Mouse (Mus musculus) embryonic facial prominence, embryonic 11.5 days (tissue): ENCODE measurements at regions not wholly inside any gene's neighbourhood (a gene's known extent, or its start where the extent isn't known, plus 50 kb on each side); places are given as distances from the start of the nearest gene placed in this dataset.

Experiments
- ATAC-seq: fragments of 200-750 bp; cut with Nextera tagmentation; replicated peaks from 2 replicates; pipeline ENCODE4 v1.8.0; 2017; ENCODE audit warnings: low read depth; ENCODE audit not compliant: insufficient number of reproducible peaks, low FRiP score, low TSS enrichment
- DNase-seq: peaks from one replicate; pipeline ENCODE4 v3.0.0-alpha.2; 2015; ENCODE audit warnings: low spot score
- H3K27ac ChIP-seq: fragments of 300-500 bp; sonication (generic); replicated peaks from 2 replicates; pipeline ENCODE4 v1.5.1; 2014; ENCODE audit warnings: mild to moderate bottlenecking, low read depth, low read length, control low read depth
- H3K27me3 ChIP-seq: fragments of 300-500 bp; sonication (generic); 2 replicates; pipeline ENCODE4 v1.6.1; 2014; ENCODE audit warnings: mild to moderate bottlenecking, low read length, moderate library complexity, mixed read lengths; ENCODE audit not compliant: control insufficient read depth, insufficient read depth
- H3K36me3 ChIP-seq: fragments of 300-500 bp; sonication (generic); replicated peaks from 2 replicates; pipeline ENCODE4 v1.6.1; 2014; ENCODE audit warnings: low read depth, mild to moderate bottlenecking, low read length, moderate library complexity, mixed read lengths; ENCODE audit not compliant: control insufficient read depth, insufficient read depth
- H3K4me1 ChIP-seq: fragments of 300-500 bp; sonication (generic); 2 replicates; pipeline ENCODE4 v1.6.1; 2014; ENCODE audit warnings: low read length, mixed read lengths; ENCODE audit not compliant: control insufficient read depth, insufficient read depth
- H3K4me2 ChIP-seq: fragments of 300-500 bp; sonication (generic); 2 replicates; pipeline ENCODE4 v1.6.1; 2014; ENCODE audit warnings: low read depth, mild to moderate bottlenecking, control low read depth, low read length, moderate library complexity
- H3K4me3 ChIP-seq: fragments of 300-500 bp; sonication (generic); 2 replicates; pipeline ENCODE4 v1.5.1; 2014; ENCODE audit warnings: low read depth, low read length, control low read depth
- H3K9ac ChIP-seq: fragments of 300-500 bp; sonication (generic); replicated peaks from 2 replicates; pipeline ENCODE4 v1.6.1; 2014; ENCODE audit warnings: mild to moderate bottlenecking, control low read depth, low read length
- H3K9me3 ChIP-seq: fragments of 300-500 bp; sonication (generic); replicated peaks from 2 replicates; pipeline ENCODE4 v1.6.1; 2016; ENCODE audit warnings: mild to moderate bottlenecking, low read length, inconsistent platforms, mixed read lengths; ENCODE audit not compliant: control insufficient read depth
- WGBS: fragments of 180-500 bp; shearing (Covaris S2); extraction: QIAGEN DNeasy Blood & Tissue Kit; methylation state at CpG from one replicate; pipeline ENCODE4 v1.1.7; 2014; 5-methylcytosine and 5-hydroxymethylcytosine counted together

GRCm38 (mm10) chr17:85932360-85933132 is 212.4 kb downstream of the Srbd1 start:
- peak; percentile 87 for DNase-seq
- no peak overlapping the region for H3K4me3 ChIP-seq
- 45% methylated on average over 30 of the region's 30 CpGs for WGBS
- H3K27me3 ChIP-seq: no peaks in the 10 kb centered on the region
- ATAC-seq: peak; percentile 81
- H3K4me2 ChIP-seq: no peak overlapping the region; the same call in 1 of the 2 replicates
- no peaks in the 10 kb centered on the region for H3K36me3 ChIP-seq
- peaks cover 3% of the 10 kb centered on the region; the same call in 1 of the 2 replicates for H3K4me1 ChIP-seq
- peak overlapping the region; percentile 4; the same call in 1 of the 2 replicates for H3K9ac ChIP-seq
- H3K9me3 ChIP-seq: no peaks in the 10 kb centered on the region
- H3K27ac ChIP-seq: peak overlapping the region; percentile 53; the same call in 1 of the 2 replicates

DNA sequence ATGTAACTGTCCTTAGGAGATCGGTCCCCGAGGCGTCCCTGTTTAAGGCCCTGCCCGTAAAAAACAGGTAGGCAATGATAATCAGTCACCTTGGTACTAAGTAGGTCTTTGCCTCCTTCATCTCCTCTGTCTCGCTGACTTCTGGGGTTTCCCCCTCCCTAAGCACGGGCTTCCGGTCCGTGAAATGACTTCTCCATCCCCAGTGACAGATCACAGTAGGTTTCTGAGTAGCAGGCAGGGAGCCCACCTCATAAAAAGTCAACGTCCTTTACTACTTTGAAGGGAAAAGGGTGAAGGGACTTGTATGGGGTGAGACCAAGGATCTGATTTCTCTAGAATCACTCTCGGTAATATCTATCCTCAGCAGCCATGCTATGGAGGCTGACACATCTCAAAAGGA is 213.0 kb downstream of the Srbd1 start:
- Histone ChIP-seq H3K9me3 (no peaks in the 10 kb centered on the region), H3K4me1 (peaks cover 3% of the 10 kb centered on the region; the same call in 1 of the 2 replicates), H3K36me3 (no peaks in the 10 kb centered on the region), H3K27me3 (no peaks in the 10 kb centered on the region), H3K4me3 (no peak overlapping the region), H3K9ac (no peak overlapping the region), H3K4me2 (no peak overlapping the region), H3K27ac (no peak overlapping the region)
- ATAC-seq (no peak), DNase-seq (no peak)
- 82% methylated on average over 10 of the region's 10 CpGs for WGBS

- no peak for DNase-seq
- peaks cover 3% of the 10 kb centered on the region; the same call in 1 of the 2 replicates for H3K4me1 ChIP-seq
- no peak overlapping the region for H3K4me3 ChIP-seq
These were observed 214.2 kb downstream of the Srbd1 start for GRCm38 (mm10) chr17:85930789-85931188.

DNA sequence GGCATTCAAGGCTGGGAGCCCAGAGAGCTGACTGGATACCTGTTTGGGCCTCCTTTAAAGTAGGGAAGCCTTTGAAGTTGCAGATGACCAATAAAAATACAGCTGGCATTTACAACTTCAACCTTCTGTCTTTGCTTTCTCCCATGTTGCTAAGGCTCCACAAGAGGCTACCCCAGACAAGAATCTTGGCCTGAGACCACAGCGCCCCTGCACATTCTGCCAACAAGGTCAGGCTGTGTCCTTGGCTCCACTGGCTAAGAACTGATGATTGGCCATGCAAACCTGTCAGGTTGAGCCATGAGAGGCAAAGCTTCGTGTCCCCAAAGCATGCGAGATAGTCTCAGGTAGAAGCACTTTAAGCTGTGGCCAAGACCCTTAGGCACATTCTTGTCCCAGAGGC is 214.6 kb downstream of the Srbd1 start:
- ATAC-seq (no peak), DNase-seq (no peak)
- H3K4me1 ChIP-seq: peaks cover 3% of the 10 kb centered on the region; the same call in 1 of the 2 replicates
- no peak overlapping the region for H3K9ac ChIP-seq
- H3K9me3 ChIP-seq: no peaks in the 10 kb centered on the region
- H3K27me3 ChIP-seq: no peaks in the 10 kb centered on the region
- no peak overlapping the region for H3K4me3 ChIP-seq
- no peak overlapping the region for H3K27ac ChIP-seq
- no peaks in the 10 kb centered on the region for H3K36me3 ChIP-seq
- 90% methylated on average over 3 of the region's 3 CpGs for WGBS
- no peak overlapping the region for H3K4me2 ChIP-seq

More at GRCm38 (mm10) chr17:85930789-85931188, 214.2 kb downstream of the Srbd1 start:
- Histone ChIP-seq H3K27me3 (no peaks in the 10 kb centered on the region), H3K27ac (no peak overlapping the region), H3K9ac (no peak overlapping the region), H3K36me3 (no peaks in the 10 kb centered on the region), H3K4me2 (no peak overlapping the region), H3K9me3 (no peaks in the 10 kb centered on the region)
- WGBS: 80% methylated on average over 5 of the region's 5 CpGs
- no peak for ATAC-seq

- Histone ChIP-seq H3K9me3 (no peaks in the 10 kb centered on the region), H3K4me2 (no peak overlapping the region), H3K4me1 (peaks cover 3% of the 10 kb centered on the region; the same call in 1 of the 2 replicates), H3K4me3 (no peak overlapping the region), H3K9ac (no peak overlapping the region), H3K27me3 (no peaks in the 10 kb centered on the region), H3K27ac (no peak overlapping the region), H3K36me3 (no peaks in the 10 kb centered on the region)
- no peak for ATAC-seq
- 83% methylated on average over 12 of the region's 12 CpGs for whole genome bisulfite sequencing
- no peak for DNase-seq
These were observed 215.2 kb downstream of the Srbd1 start for GRCm38 (mm10) chr17:85929699-85930286.

GRCm38 (mm10) chr17:85928543-85928942 is 216.4 kb downstream of the Srbd1 start:
- 56% methylated on average over 2 of the region's 2 CpGs for WGBS
- no peak overlapping the region for H3K9ac ChIP-seq
- no peaks in the 10 kb centered on the region for H3K36me3 ChIP-seq
- H3K4me2 ChIP-seq: no peak overlapping the region
- ATAC-seq (no peak), DNase-seq (no peak)
- peaks cover 3% of the 10 kb centered on the region; the same call in 1 of the 2 replicates for H3K4me1 ChIP-seq
- no peak overlapping the region for H3K4me3 ChIP-seq
- H3K27me3 ChIP-seq: no peaks in the 10 kb centered on the region
- H3K9me3 ChIP-seq: no peaks in the 10 kb centered on the region
- no peak overlapping the region for H3K27ac ChIP-seq

DNA sequence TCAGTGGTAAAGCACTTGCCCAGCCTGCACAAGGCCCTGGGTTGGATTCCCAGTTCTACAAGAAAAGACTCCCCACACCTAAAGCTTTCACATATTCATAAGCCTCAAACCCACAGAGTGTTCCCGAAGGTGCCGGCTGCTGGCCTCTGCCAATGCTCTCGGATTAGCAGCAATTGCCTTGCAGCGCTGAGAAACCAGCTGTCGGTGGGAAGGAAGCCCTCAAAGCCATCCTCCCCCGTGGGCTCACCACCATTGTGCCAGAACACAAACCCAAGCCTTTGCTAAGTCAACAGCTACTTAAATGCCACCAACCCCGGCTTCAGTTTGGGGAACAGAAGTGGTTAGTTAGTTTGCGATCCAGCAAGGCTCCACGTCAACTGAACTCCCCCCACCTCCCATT is 217.7 kb downstream of the Srbd1 start:
- Histone ChIP-seq H3K4me3 (no peak overlapping the region), H3K36me3 (no peaks in the 10 kb centered on the region), H3K4me2 (no peak overlapping the region), H3K27me3 (no peaks in the 10 kb centered on the region), H3K9ac (no peak overlapping the region), H3K9me3 (no peaks in the 10 kb centered on the region), H3K4me1 (no peaks in the 10 kb centered on the region; the same call in 1 of the 2 replicates), H3K27ac (no peak overlapping the region)
- DNase-seq: no peak
- 74% methylated on average over 9 of the region's 9 CpGs for WGBS
- ATAC-seq: no peak

DNA sequence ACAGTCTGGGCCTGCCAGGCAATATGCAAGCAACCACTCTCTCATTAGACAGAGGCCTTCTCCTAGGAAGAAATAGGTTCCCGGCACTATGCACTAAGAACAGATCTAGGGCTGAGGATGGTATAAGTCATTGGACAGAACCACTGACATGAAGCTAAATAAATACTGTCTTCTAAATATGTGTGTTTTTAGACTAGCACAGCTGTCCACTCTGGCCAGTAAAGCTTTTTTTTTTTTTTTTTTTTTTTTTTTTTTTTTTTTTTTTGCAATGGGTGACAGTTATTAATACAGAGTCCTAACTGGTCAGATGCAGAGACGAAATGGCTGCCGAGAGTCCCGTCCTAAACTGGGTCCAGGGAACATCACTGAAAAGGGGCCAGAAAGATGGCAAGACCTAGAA is 218.9 kb downstream of the Srbd1 start:
- Histone ChIP-seq H3K4me3 (no peak overlapping the region), H3K9ac (no peak overlapping the region), H3K36me3 (no peaks in the 10 kb centered on the region), H3K27ac (no peak overlapping the region), H3K9me3 (no peaks in the 10 kb centered on the region), H3K4me1 (peaks cover 4% of the 10 kb centered on the region; the same call in 1 of the 2 replicates), H3K27me3 (no peaks in the 10 kb centered on the region), H3K4me2 (no peak overlapping the region)
- WGBS: 88% methylated on average over 4 of the region's 4 CpGs
- no peak for ATAC-seq
- DNase-seq: no peak
